Comparison of ENCODE assay signal across 14 mouse cellular contexts in the genomic region with DNA sequence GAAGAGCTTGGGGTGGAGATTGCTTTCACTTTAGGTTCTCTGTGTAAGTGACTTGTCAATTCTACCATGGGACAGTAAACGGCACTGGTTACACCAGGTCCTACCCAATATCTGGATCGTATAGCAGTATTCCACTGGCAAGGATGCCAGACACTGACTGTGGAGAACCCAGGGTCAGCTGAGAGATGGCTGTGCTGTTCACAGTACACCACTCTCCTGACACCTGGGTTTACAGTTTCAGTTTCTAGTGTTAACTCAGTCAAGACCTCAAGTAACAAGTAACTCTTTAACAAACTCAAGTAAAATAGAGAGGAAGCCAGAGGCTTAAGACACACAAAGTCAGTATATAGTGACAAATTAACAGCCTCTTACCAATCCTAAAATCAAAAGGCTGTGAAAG.
"Had no signal": no experiment of that assay in that cellular context is flagged by ENCODE, and none has a peak within 500 bp of the region (broad histone marks: within the 10 kb centered on the region; RNA-seq: fewer than 3 reads in every experiment).

No protein-coding gene starts in this region.

- H3K4me3 ChIP-seq: limb, embryonic 15.5 days; liver, embryonic 12.5 days; midbrain, embryonic 12.5 days; neural tube, embryonic 12.5 days; stomach, embryonic 15.5 days had no signal

- H3K27me3 ChIP-seq: limb, embryonic 15.5 days; liver, embryonic 12.5 days; midbrain, embryonic 12.5 days; neural tube, embryonic 12.5 days; stomach, embryonic 15.5 days had no signal

- ATAC-seq: hindbrain, postnatal 0 days; intestine, embryonic 16.5 days; liver, embryonic 12.5 days had no signal

- H3K9me3 ChIP-seq: limb, embryonic 15.5 days; liver, embryonic 12.5 days; midbrain, embryonic 12.5 days; neural tube, embryonic 12.5 days; stomach, embryonic 15.5 days had no signal

- H3K4me2 ChIP-seq: limb, embryonic 15.5 days; liver, embryonic 12.5 days; lung, embryonic 14.5 days; midbrain, embryonic 12.5 days; neural tube, embryonic 12.5 days; stomach, embryonic 15.5 days had no signal

- H3K27ac ChIP-seq: hindbrain, postnatal 0 days; kidney, postnatal 0 days; limb, embryonic 15.5 days; liver, embryonic 12.5 days; midbrain, embryonic 12.5 days; neural tube, embryonic 12.5 days; stomach, embryonic 15.5 days had no signal

- H3K36me3 ChIP-seq: limb, embryonic 15.5 days; liver, embryonic 12.5 days; midbrain, embryonic 12.5 days; neural tube, embryonic 12.5 days; stomach, embryonic 15.5 days had no signal

- H3K9ac ChIP-seq: limb, embryonic 15.5 days; liver, embryonic 12.5 days; lung, embryonic 14.5 days; midbrain, embryonic 12.5 days; neural tube, embryonic 12.5 days; stomach, embryonic 15.5 days had no signal

- DNase-seq: layer of hippocampus, adult 9-11 months; layer of hippocampus, postnatal 36 days; lung, embryonic 14.5 days; lung, postnatal 10 days; right cerebral cortex, postnatal 14 days; thymus, postnatal 36 days had no signal

- H3K4me1 ChIP-seq: limb, embryonic 15.5 days; liver, embryonic 12.5 days; midbrain, embryonic 12.5 days; neural tube, embryonic 12.5 days; stomach, embryonic 15.5 days had no signal
